Mouse (Mus musculus) CH12.LX (cell line): Measurements from ENCODE around the gene Trabd2b. TPM values are rescaled to one million over a fixed set of nuclear protein-coding genes. Genes with fewer than 3 reads are reported as not detected.

Experiments used
- DNase-seq: peaks from one replicate; pipeline ENCODE4 v3.0.0-alpha.2; 2013; ENCODE audit errors: extremely low read depth
- H3K27ac ChIP-seq: 2 replicates; pipeline ENCODE4 v1.5.1; 2012; ENCODE audit warnings: low read depth, mild to moderate bottlenecking, control low read depth, moderate library complexity; ENCODE audit not compliant: insufficient read depth
- H3K27me3 ChIP-seq: replicated peaks from 2 replicates; pipeline ENCODE3; 2012; ENCODE audit warnings: inconsistent platforms
- H3K36me3 ChIP-seq, 2 experiments: replicated peaks in 1 of 2; 2 replicates each; pipeline versions ENCODE3 to v1.6.1; 2012; ENCODE audit warnings: inconsistent platforms in 1 of 2, low read length in 1 of 2, mild to moderate bottlenecking in 1 of 2, mixed read lengths in 1 of 2, moderate library complexity in 1 of 2; ENCODE audit not compliant: control insufficient read depth in 1 of 2, insufficient read depth in 1 of 2
- H3K4me1 ChIP-seq, 2 experiments: 2 replicates each; pipeline ENCODE4 v1.6.1; 2012; ENCODE audit warnings: inconsistent platforms in 1 of 2, moderate library complexity in 1 of 2; ENCODE audit not compliant: insufficient read depth in 2 of 2, control insufficient read depth in 1 of 2
- H3K4me2 ChIP-seq: 2 replicates; pipeline ENCODE4 v1.6.1; 2012; ENCODE audit warnings: low read depth, mild to moderate bottlenecking, control low read depth; ENCODE audit not compliant: poor library complexity, insufficient read depth, severe bottlenecking
- H3K4me3 ChIP-seq, 3 experiments: fragments of 150-350 bp in 1 of 3; sonication (generic) in 1 of 3; replicated peaks in 1 of 3; 2 replicates each; pipeline versions ENCODE3 to v1.5.1; 2011 to 2012; ENCODE audit warnings: low read depth in 2 of 3, low read length in 2 of 3, mild to moderate bottlenecking in 2 of 3, moderate library complexity in 2 of 3, control low read depth in 1 of 3, improper control_type of control experiment in 1 of 3, inconsistent platforms in 1 of 3, mixed read lengths in 1 of 3; ENCODE audit not compliant: poor library complexity in 1 of 3
- H3K79me2 ChIP-seq: replicated peaks from 2 replicates; pipeline ENCODE4 v1.6.1; 2012; ENCODE audit warnings: mild to moderate bottlenecking, moderate library complexity; ENCODE audit not compliant: control insufficient read depth, poor library complexity, insufficient read depth, severe bottlenecking; ENCODE audit errors: extremely low read depth
- H3K9ac ChIP-seq: 2 replicates; pipeline ENCODE4 v1.6.1; 2012; ENCODE audit warnings: low read depth, mild to moderate bottlenecking, control low read depth, moderate library complexity; ENCODE audit not compliant: insufficient read depth
- H3K9me3 ChIP-seq: replicated peaks from 2 replicates; pipeline ENCODE3; 2012; ENCODE audit warnings: low read length, inconsistent platforms, mixed read lengths
- BHLHE40 ChIP-seq: IDR thresholded peaks from 2 replicates; pipeline ENCODE4 v1.6.1; 2011; ENCODE audit warnings: mild to moderate bottlenecking, low read depth, low read length, improper control_type of control experiment
- CHD2 ChIP-seq: IDR thresholded peaks from 2 replicates; pipeline ENCODE4 v1.6.1; 2011; ENCODE audit warnings: low read length, improper control_type of control experiment
- CTCF ChIP-seq, 2 experiments: IDR thresholded peaks in 1 of 2; conservative IDR thresholded peaks in 1 of 2; 2 replicates each; pipeline ENCODE4 v1.5.1; 2011 to 2012; ENCODE audit warnings: low read depth in 2 of 2, low read length in 2 of 2, improper control_type of control experiment in 1 of 2, inconsistent platforms in 1 of 2, mild to moderate bottlenecking in 1 of 2, moderate library complexity in 1 of 2
- ELF1 ChIP-seq: IDR thresholded peaks from 2 replicates; pipeline ENCODE4 v1.6.1; 2014; ENCODE audit warnings: low read depth, mild to moderate bottlenecking, inconsistent platforms, low read length, improper control_type of control experiment
- EP300 ChIP-seq: IDR thresholded peaks from 2 replicates; pipeline ENCODE4 v1.6.1; 2011; ENCODE audit warnings: low read length, improper control_type of control experiment
- HCFC1 ChIP-seq: IDR thresholded peaks from 2 replicates; pipeline ENCODE4 v1.6.1; 2012; ENCODE audit warnings: low read depth, mild to moderate bottlenecking, inconsistent platforms, low read length, improper control_type of control experiment
- IRF4 ChIP-seq: IDR thresholded peaks from 2 replicates; pipeline ENCODE4 v1.6.1; 2014; ENCODE audit warnings: low read depth, mild to moderate bottlenecking, inconsistent platforms, low read length, improper control_type of control experiment
- JUN ChIP-seq: IDR thresholded peaks from 2 replicates; pipeline ENCODE4 v1.6.1; 2011; ENCODE audit warnings: low read depth, mild to moderate bottlenecking, low read length, improper control_type of control experiment, moderate library complexity; ENCODE audit not compliant: insufficient read depth
- JUND ChIP-seq: conservative IDR thresholded peaks from 2 replicates; pipeline ENCODE4 v1.6.1; 2011; ENCODE audit warnings: low read depth, low read length, improper control_type of control experiment
- MAFK ChIP-seq: IDR thresholded peaks from 2 replicates; pipeline ENCODE4 v1.6.1; 2011; ENCODE audit warnings: low read length, improper control_type of control experiment; ENCODE audit not compliant: insufficient replicate concordance
- MAX ChIP-seq: IDR thresholded peaks from 2 replicates; pipeline ENCODE4 v1.6.1; 2011; ENCODE audit warnings: low read length, improper control_type of control experiment
- MEF2A ChIP-seq: IDR thresholded peaks from 2 replicates; pipeline ENCODE4 v1.6.1; 2014; ENCODE audit warnings: low read depth, mild to moderate bottlenecking, inconsistent platforms, low read length, improper control_type of control experiment, borderline replicate concordance
- MXI1 ChIP-seq: IDR thresholded peaks from 2 replicates; pipeline ENCODE4 v1.6.1; 2011; ENCODE audit warnings: mild to moderate bottlenecking, low read depth, low read length, improper control_type of control experiment
- NELFE ChIP-seq: IDR thresholded peaks from 2 replicates; pipeline ENCODE4 v1.6.1; 2011; ENCODE audit warnings: low read depth, low read length, improper control_type of control experiment
- PAX5 ChIP-seq: IDR thresholded peaks from 2 replicates; pipeline ENCODE4 v1.6.1; 2012; ENCODE audit warnings: low read length, inconsistent platforms, mixed read lengths
- POLR2A ChIP-seq: IDR thresholded peaks from 2 replicates; pipeline ENCODE4 v1.6.1; 2011; ENCODE audit warnings: low read depth, mild to moderate bottlenecking, improper control_type of control experiment, low read length
- POLR2AphosphoS2 ChIP-seq: IDR thresholded peaks from 2 replicates; pipeline ENCODE4 v1.6.1; 2011; ENCODE audit warnings: low read depth, low read length, improper control_type of control experiment
- RAD21 ChIP-seq: IDR thresholded peaks from 2 replicates; pipeline ENCODE4 v1.6.1; 2011; ENCODE audit warnings: low read depth, mild to moderate bottlenecking, low read length, improper control_type of control experiment, moderate library complexity
- SIN3A ChIP-seq: IDR thresholded peaks from 2 replicates; pipeline ENCODE4 v1.6.1; 2012; ENCODE audit warnings: low read length, improper control_type of control experiment, inconsistent platforms
- TBP ChIP-seq: conservative IDR thresholded peaks from 2 replicates; pipeline ENCODE4 v1.6.1; 2011; ENCODE audit warnings: low read depth, low read length, improper control_type of control experiment
- TCF12 ChIP-seq: IDR thresholded peaks from 2 replicates; pipeline ENCODE4 v1.6.1; 2014; ENCODE audit warnings: low read depth, mild to moderate bottlenecking, inconsistent platforms, low read length, improper control_type of control experiment
- UBTF ChIP-seq: IDR thresholded peaks from 2 replicates; pipeline ENCODE4 v1.6.1; 2012; ENCODE audit warnings: low read depth, mild to moderate bottlenecking, inconsistent platforms, low read length, improper control_type of control experiment, moderate library complexity
- USF1 ChIP-seq: IDR thresholded peaks from 2 replicates; pipeline ENCODE4 v1.6.1; 2014; ENCODE audit warnings: low read depth, mild to moderate bottlenecking, inconsistent platforms, low read length, improper control_type of control experiment
- USF2 ChIP-seq: conservative IDR thresholded peaks from 2 replicates; pipeline ENCODE4 v1.6.1; 2011; ENCODE audit warnings: low read depth, low read length, improper control_type of control experiment
- ZC3H11A ChIP-seq: IDR thresholded peaks from 2 replicates; pipeline ENCODE4 v1.6.1; 2012; ENCODE audit warnings: low read depth, mild to moderate bottlenecking, inconsistent platforms, low read length, improper control_type of control experiment
- ZNF384 ChIP-seq: IDR thresholded peaks from 2 replicates; pipeline ENCODE4 v1.6.1; 2012; ENCODE audit warnings: low read depth, low read length, improper control_type of control experiment, inconsistent platforms
- dilution Hi-C: fragments of 300-500 bp; cut with MboI; formaldehyde crosslinking; loops from 2 replicates; pipeline ENCODE4 v1.14.3; 2020; ENCODE audit warnings: low sequenced_read_pairs; ENCODE audit not compliant: extremely low pct_unique_long_range_greater_than_20kb, extremely low pct_ligation_motif_present
- in situ Hi-C: fragments of 300-500 bp; cut with MboI; formaldehyde crosslinking; loops from 3 replicates; pipeline ENCODE4 v1.14.3; 2019; ENCODE audit warnings: low sequenced_read_pairs, low pct_ligation_motif_present, low pct_unique_long_range_greater_than_20kb, mixed read lengths
- polyA plus RNA-seq: library from polyadenylated mRNA; unstranded; fragments of >175 nt; gene quantifications from 2 replicates; pipeline ENCODE4 v1.2.1, GENCODE M21; 2012; ENCODE audit warnings: low read depth; ENCODE audit not compliant: insufficient read length
- total RNA-seq, 2 experiments: library from RNA; depleted of rRNA; stranded (reverse); fragments of 300-350 nt in 1 of 2; fragments of >200 nt in 1 of 2; gene quantifications; 2 replicates each; pipeline ENCODE4 v1.2.3; 2012 to 2014

Trabd2b gene
- total and polyA plus RNA-seq, 3 experiments, result not detected

DNA sequence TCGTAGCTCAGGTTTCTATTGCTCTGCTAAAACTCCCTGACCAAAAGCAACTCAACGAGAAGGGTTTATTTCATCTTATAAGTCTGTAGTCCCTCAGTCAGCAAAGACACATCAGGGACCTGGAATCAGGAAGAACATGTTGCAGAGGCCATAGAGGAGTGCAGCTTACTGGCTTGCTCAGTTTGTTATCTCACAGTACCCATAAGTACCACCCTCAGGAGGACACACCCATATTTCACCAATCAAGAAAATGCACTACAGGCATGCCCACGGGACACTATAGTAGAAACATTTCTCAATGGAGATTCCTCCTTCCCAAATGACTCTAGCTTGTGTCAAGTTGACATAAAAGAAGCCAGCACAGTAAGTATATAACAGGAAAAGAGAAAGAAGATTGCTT, 143.0 kb downstream of the Trabd2b start:
- dilution Hi-C loops, result no loop called here
- TF ChIP-seq IRF4 (no peak), RAD21 (no peak), EP300 (no peak), MAFK (no peak), JUND (no peak)
- no peak for DNase-seq
- H3K27ac ChIP-seq, result no peak overlapping the region
- no peaks in the 10 kb centered on the region for H3K36me3 ChIP-seq
- H3K79me2 ChIP-seq, result no peaks in the 10 kb centered on the region
- no peak overlapping the region for H3K9ac ChIP-seq
- H3K4me2 ChIP-seq, result no peak overlapping the region
- peaks cover 88% of the 10 kb centered on the region for H3K27me3 ChIP-seq
- in situ Hi-C loops, result no loop called here
- no peaks in the 10 kb centered on the region for H3K4me1 ChIP-seq
- no peak overlapping the region for H3K4me3 ChIP-seq
- H3K9me3 ChIP-seq, result no peaks in the 10 kb centered on the region

- peaks cover 87% of the 10 kb centered on the region for H3K27me3 ChIP-seq
- H3K4me3 ChIP-seq, result no peak overlapping the region
- TF ChIP-seq ELF1, result no peak
- no peak for TF ChIP-seq HCFC1
- no peak for TF ChIP-seq PAX5
- no peak for TF ChIP-seq USF1
- TF ChIP-seq MAFK, result no peak
- no peak for TF ChIP-seq CTCF (conservative IDR thresholded peaks at IDR 0.05 in 1 of 2, IDR thresholded peaks at IDR 0.05 in 1 of 2; ENCODE audit: low read depth in 2 of 2, low read length in 2 of 2)
- TF ChIP-seq MAX, result no peak
- no peak for TF ChIP-seq ZNF384
- no peak for TF ChIP-seq NELFE
- TF ChIP-seq BHLHE40, result no peak
- TF ChIP-seq POLR2A, result no peak
- TF ChIP-seq POLR2AphosphoS2, result no peak
- in situ Hi-C loops, result no loop called here
- H3K36me3 ChIP-seq, result no peaks in the 10 kb centered on the region
- no peaks in the 10 kb centered on the region for H3K9me3 ChIP-seq
- H3K9ac ChIP-seq, result no peak overlapping the region
- no peak for DNase-seq
- dilution Hi-C loops, result no loop called here
- H3K79me2 ChIP-seq, result no peaks in the 10 kb centered on the region
- no peak overlapping the region for H3K27ac ChIP-seq
- no peaks in the 10 kb centered on the region for H3K4me1 ChIP-seq
- H3K4me2 ChIP-seq, result no peak overlapping the region
Observed at GRCm38 (mm10) chr4:114550471-114551156, 144.1 kb downstream of the Trabd2b start.

DNA sequence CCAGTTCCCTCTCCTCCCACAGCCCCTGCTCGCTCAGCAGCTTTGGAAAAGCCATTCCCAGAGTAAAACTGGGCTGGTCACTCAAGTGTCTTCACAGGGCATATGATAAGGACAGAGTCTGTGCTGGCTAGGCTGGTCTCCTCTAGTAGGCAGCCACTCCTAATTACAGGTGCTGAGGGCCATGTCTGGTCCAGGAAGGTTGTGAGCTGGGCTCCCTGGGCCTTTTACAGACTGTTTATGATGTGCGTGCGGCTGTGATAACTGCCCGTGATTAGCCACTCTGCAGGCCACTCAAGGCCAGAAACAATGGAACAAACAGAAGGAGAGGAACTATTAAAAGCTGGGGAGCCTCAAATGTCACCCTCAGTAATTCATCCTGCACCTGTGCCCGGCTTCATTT, 150.4 kb downstream of the Trabd2b start:
- TF ChIP-seq UBTF, result no peak
- TF ChIP-seq SIN3A, result no peak
- no peak for TF ChIP-seq NELFE
- TF ChIP-seq JUN, result no peak
- TF ChIP-seq PAX5, result no peak
- TF ChIP-seq USF1, result no peak
- no peak for TF ChIP-seq TCF12
- no peak for TF ChIP-seq BHLHE40
- no peak for TF ChIP-seq CHD2
- no peak for TF ChIP-seq MXI1
- no peak for TF ChIP-seq ZNF384
- no peak for TF ChIP-seq MAX
- no peak for TF ChIP-seq RAD21
- no peak for TF ChIP-seq USF2
- no peak for TF ChIP-seq MEF2A
- TF ChIP-seq JUND, result no peak
- no peak for TF ChIP-seq TBP
- TF ChIP-seq ZC3H11A, result no peak
- no peak for TF ChIP-seq CTCF (conservative IDR thresholded peaks at IDR 0.05 in 1 of 2, IDR thresholded peaks at IDR 0.05 in 1 of 2; ENCODE audit: low read depth in 2 of 2, low read length in 2 of 2)
- dilution Hi-C loops, result no loop called here
- H3K27ac ChIP-seq, result no peak overlapping the region

More for the DNA sequence above, 150.4 kb downstream of the Trabd2b start:
- H3K4me2 ChIP-seq, result no peak overlapping the region
- H3K4me1 ChIP-seq, result no peaks in the 10 kb centered on the region
- H3K27me3 ChIP-seq, result peaks cover 93% of the 10 kb centered on the region
- H3K36me3 ChIP-seq, result no peaks in the 10 kb centered on the region
- DNase-seq, result no peak
- no peaks in the 10 kb centered on the region for H3K9me3 ChIP-seq
- H3K4me3 ChIP-seq, result no peak overlapping the region
- H3K9ac ChIP-seq, result no peak overlapping the region
- no peaks in the 10 kb centered on the region for H3K79me2 ChIP-seq
- in situ Hi-C loops, result no loop called here
